Mouse (Mus musculus): ENCODE results near the gene Gucd1.

DNA sequence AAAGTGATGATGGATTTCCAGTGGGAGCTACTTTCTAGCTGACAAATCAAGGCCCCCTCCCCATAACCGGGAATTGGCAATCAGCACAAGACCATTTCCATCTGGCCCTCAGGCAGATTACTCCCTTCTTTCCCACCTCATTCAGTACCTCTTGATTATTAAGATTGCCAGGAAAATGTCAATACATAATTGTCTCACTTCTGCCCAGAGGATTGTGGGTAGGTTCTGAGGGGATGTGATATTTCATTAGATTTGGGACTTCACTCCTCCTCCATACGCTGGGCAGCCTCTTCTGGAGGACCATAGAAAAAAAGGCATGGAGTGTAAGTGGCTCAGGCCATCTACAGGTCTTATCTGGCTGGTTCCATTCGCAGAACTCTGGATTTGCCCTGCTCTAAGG is 185.5 kb downstream of the Gucd1 start:
- TF ChIP-seq CTCF (IDR thresholded peaks at IDR 0.05; ENCODE audit: low read depth, low read length) (no peak), POLR2A (IDR thresholded peaks at IDR 0.05; ENCODE audit: borderline replicate concordance, low read depth, low read length) (no peak)
